Mouse (Mus musculus): ENCODE data around the gene Pqlc2. TPM values are rescaled to one million over a fixed set of nuclear protein-coding genes. Genes with fewer than 3 reads are reported as not detected.

Pqlc2 gene
- polyA plus RNA-seq (2014; fragmentation: Illumina TruSeq; extraction: RNeasy Lipid Tissue Mini Kit (QIAGEN cat#74804); ENCODE audit: low read depth, low replicate concordance), result 5.8 TPM

DNA sequence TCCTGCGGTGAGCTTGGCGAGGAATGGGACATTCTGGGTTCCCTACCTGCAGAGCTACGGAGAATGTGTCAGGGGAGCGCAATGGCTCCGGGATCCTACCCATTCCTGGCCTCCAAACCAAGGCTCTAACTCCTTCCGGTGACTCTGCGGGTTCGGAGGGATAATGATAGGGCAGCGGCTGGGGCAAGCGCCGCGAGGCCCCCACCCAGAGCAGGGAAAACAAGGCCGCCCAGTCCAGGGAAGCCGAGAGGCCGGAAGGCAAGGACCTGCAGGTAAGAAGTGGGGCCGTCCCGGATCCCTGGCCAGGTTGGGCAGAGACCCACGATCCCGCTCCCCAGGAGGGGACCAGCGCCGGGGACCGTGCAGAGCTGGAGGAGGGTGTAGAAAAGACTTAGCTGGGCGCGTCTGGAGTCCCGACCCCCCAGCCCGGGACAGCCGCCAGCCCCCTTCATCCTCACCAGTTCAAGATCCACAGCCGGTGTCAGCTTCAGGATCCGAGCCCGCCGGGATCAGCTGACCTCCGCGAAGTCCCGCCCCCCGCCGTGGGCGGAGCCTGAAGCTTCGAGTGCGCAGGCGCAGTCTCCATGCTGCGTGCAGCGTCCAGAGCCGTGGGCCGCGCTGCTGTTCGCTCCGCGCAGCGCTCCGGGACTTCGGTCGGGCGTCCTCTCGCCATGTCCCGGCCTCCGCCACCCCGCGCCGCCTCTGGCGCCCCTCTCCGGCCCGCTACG lies at the start of gene Pqlc2, which contains the start of gene Akr7a5:
Pqlc2 (minus strand) TSS at position 538 of the 728 bp plus-strand sequence.
Akr7a5 (plus strand) TSS at position 574 of the 728 bp plus-strand sequence.

GRCm38 (mm10) chr4:139351931-139352711 lies 41.6 kb upstream of the Pqlc2 start, which contains the start of the genes Mrto4, Emc1 and Ubr4:
Gene Mrto4 (minus strand): TSS chr4:139352576.
Gene Emc1 (plus strand): TSS chr4:139352587.
Gene Ubr4 (plus strand): TSS chr4:139352609.

Other genes starting within 250 kb of the Pqlc2 start
- not detected for gene Htr6, start 235.1 kb downstream of the Pqlc2 start, polyA plus RNA-seq (2014; fragmentation: Illumina TruSeq; extraction: RNeasy Lipid Tissue Mini Kit (QIAGEN cat#74804); ENCODE audit: low read depth, low replicate concordance)
- 22.9 TPM for gene Nbl1, start 217.7 kb downstream of the Pqlc2 start, polyA plus RNA-seq (2014; fragmentation: Illumina TruSeq; extraction: RNeasy Lipid Tissue Mini Kit (QIAGEN cat#74804); ENCODE audit: low read depth, low replicate concordance)
- gene Minos1, start 179.6 kb downstream of the Pqlc2 start, polyA plus RNA-seq (2014; fragmentation: Illumina TruSeq; extraction: RNeasy Lipid Tissue Mini Kit (QIAGEN cat#74804); ENCODE audit: low read depth, low replicate concordance), result 521 TPM
- 269 TPM for gene Capzb, start 117.8 kb downstream of the Pqlc2 start, polyA plus RNA-seq (2014; fragmentation: Illumina TruSeq; extraction: RNeasy Lipid Tissue Mini Kit (QIAGEN cat#74804); ENCODE audit: low read depth, low replicate concordance)
- gene Akr7a5, start within 50 bp of the Pqlc2 start, polyA plus RNA-seq (2014; fragmentation: Illumina TruSeq; extraction: RNeasy Lipid Tissue Mini Kit (QIAGEN cat#74804); ENCODE audit: low read depth, low replicate concordance), result 59.0 TPM
- gene Mrto4, start 41.9 kb upstream of the Pqlc2 start, polyA plus RNA-seq (2014; fragmentation: Illumina TruSeq; extraction: RNeasy Lipid Tissue Mini Kit (QIAGEN cat#74804); ENCODE audit: low read depth, low replicate concordance), result 31.4 TPM
- 31.1 TPM for gene Emc1, start 41.9 kb upstream of the Pqlc2 start, polyA plus RNA-seq (2014; fragmentation: Illumina TruSeq; extraction: RNeasy Lipid Tissue Mini Kit (QIAGEN cat#74804); ENCODE audit: low read depth, low replicate concordance)
- 107 TPM for gene Ubr4, start 41.9 kb upstream of the Pqlc2 start, polyA plus RNA-seq (2014; fragmentation: Illumina TruSeq; extraction: RNeasy Lipid Tissue Mini Kit (QIAGEN cat#74804); ENCODE audit: low read depth, low replicate concordance)
- gene Iffo2, start 219.8 kb upstream of the Pqlc2 start, polyA plus RNA-seq (2014; fragmentation: Illumina TruSeq; extraction: RNeasy Lipid Tissue Mini Kit (QIAGEN cat#74804); ENCODE audit: low read depth, low replicate concordance), result 4.0 TPM